Mouse (Mus musculus): ENCODE measurements around the gene Tmcc2. TPM values are rescaled to one million over a fixed set of nuclear protein-coding genes. Genes with fewer than 3 reads are reported as not detected.
"Not testable (repeated sequence)": the region's sequence is repeated elsewhere in the genome, so short reads cannot be mapped to it uniquely, and the experiment has no call there.

Gene Tmcc2
- total RNA-seq, 2 experiments from 2014 or later, result 250 to 270 TPM

GRCm38 (mm10) chr1:132371298-132372081, 19.6 kb downstream of the Tmcc2 start:
- DNase-seq (ENCODE audit: low spot score in 2 of 2), result no peak

DNA sequence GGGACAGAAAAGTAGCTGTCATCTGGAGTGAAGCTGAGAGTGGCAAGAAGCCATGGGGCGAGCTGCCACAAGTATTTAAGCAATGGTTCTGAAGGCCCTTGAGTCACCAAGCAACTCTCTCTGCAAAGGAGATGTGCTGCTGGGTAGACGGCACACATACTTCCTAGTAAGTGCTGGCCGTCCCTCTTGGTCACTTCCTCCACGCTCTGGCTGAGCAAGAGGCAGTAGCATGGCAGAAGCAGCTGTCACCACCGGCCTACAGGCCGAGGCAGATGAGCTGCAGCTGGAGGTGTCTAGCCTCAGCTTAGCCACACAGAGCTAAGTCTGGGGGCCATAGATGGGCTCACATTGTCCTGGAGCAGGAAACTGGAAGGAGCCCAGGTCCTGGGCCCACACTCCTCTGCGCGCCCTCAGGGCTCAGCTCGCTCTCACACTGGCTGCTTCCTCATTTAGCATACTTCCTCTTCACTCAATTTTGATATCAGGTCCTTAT, 20.4 kb downstream of the Tmcc2 start:
- no peak for DNase-seq (ENCODE audit: low spot score in 2 of 2)

DNA sequence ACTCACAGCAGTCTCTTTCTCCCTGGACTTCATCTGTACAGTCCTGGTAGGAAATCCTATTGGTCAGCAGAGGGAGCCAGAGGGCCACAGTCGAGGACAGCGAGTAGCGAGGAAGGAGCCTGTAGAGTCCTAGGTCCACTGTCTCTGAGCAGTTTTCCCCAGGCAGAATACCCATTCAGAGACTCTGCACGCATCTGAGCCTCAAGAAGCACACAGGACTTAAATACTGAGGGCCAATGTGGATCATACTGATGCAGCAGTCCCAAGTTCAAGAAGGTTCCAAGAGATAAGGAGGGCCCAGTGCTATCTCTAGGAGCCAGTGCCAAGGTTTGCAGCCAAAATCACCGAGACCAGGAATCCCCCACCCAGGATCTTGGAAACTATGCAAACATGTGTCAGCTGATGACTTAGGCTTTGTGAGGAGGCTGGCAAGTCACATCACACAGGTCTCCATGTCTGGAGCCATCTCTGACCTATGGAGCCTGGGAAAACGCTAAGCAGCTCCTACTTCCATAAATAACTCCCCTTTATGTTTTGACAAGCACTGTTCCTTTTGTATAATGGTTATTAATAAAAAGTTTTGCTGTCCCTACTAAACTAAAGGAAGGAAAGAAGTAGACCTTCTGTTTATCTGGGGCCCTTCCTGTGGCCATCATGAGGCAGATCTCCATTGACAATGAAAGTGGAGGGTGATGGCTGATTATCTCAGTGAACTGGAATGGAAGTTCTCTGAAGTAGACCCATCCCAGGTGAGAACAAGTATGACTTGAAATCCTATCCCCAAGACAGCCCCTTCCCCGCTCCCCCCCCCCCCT, 23.2 kb downstream of the Tmcc2 start:
- DNase-seq (ENCODE audit: low spot score in 2 of 2), result peak; percentile 73 to 93

DNA sequence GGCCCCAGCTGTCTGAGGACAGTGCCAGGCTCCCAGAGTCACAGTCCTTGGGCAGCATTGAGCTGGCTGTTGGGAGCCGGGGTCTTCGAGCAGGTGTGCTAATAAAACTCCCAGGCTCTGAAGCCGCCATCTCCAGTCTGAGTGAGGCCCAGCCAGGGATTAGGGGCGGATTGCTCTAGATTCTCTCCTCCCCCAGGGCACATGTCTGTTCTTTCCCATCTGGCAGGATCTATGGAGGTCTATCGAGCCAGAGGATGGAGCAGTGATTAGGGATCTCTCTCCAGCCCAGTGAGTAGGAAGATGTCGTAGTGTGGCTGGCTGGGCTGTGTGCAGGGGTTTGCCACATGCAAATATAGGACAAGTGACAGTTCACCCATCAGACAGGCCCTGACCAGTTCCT, 24.1 kb downstream of the Tmcc2 start:
- no peak for DNase-seq (ENCODE audit: low spot score in 2 of 2)

DNA sequence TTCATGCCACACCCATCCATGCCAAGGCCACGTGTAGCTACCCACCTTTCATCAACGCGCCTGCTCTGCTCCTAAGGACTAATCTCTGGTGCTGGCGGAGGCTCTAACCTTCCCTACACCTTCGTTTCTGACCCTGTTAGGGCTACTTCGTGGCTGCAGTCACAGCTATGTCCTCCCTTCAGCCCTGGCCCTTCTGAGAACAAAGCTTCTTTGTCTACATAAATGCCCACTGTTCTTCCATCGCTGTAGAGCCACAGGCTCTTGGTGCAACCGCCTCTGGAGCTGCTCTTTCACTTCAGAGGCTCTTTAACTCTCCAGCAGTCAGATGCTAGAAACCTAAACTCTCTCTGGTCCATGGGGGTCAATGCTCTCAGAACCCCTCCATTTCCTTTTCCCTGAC, 24.8 kb downstream of the Tmcc2 start:
- no peak for DNase-seq (ENCODE audit: low spot score in 2 of 2)

- DNase-seq (ENCODE audit: low spot score in 2 of 2), result no peak
These were observed 25.4 kb downstream of the Tmcc2 start for GRCm38 (mm10) chr1:132365645-132366044.

GRCm38 (mm10) chr1:132364896-132365557, 26.1 kb downstream of the Tmcc2 start:
- no peak for DNase-seq (ENCODE audit: low spot score in 2 of 2)

GRCm38 (mm10) chr1:132364388-132364787, 26.7 kb downstream of the Tmcc2 start:
- peak; percentile 61 to 74 for DNase-seq (ENCODE audit: low spot score in 2 of 2)

GRCm38 (mm10) chr1:132361959-132362358, 29.1 kb downstream of the Tmcc2 start:
- DNase-seq (ENCODE audit: low spot score in 2 of 2), result no peak

DNA sequence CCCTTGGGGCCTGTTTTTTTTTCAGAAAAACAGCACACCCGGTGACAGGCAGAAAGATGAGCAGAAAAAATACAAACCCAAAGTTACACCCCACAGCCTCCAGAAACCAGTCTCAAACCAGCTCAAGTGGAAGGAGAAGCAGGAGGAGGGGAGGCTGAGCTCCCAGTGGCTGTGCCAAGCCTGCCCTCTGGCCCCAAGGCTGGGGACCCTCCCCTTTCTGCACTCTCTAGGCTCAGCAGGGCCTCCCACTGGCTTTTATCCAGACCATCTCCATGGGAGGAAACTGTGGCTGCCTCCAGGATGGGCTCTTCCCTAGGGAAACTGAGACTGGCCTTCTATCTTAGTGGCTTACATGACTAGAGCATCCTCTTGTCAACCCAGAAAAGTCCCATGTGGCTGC, 34.2 kb downstream of the Tmcc2 start:
- no peak for DNase-seq (ENCODE audit: low spot score in 2 of 2)

GRCm38 (mm10) chr1:132355841-132356242, 35.2 kb downstream of the Tmcc2 start:
- peak; percentile 79 to 92 for DNase-seq (ENCODE audit: low spot score in 2 of 2)

DNA sequence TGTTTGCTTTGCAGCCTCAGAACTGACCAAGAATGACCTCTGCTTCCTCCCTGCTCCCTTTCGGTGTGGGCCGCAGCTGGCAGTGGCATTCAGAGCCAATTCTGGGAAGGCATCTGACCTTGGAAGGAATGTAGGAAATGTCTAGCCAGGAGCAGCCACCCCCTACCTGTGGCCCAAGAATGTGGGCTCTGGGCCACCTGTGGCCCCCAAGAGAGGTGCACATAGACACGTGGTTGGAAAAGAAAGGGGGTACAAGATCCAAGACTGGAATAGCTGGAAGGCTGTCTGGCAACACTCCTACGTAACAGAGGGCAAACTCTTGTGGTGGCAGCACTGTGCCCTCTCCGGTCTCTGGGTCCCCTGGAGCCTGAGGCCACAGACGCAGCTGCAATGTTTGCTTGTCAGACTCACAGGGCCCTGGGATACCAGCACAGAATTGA, 35.9 kb downstream of the Tmcc2 start:
- no peak for DNase-seq (ENCODE audit: low spot score in 2 of 2)

GRCm38 (mm10) chr1:132354234-132354633, 36.8 kb downstream of the Tmcc2 start:
- no peak for DNase-seq (ENCODE audit: low spot score in 2 of 2)

- no peak for DNase-seq (ENCODE audit: low spot score in 2 of 2)
These were observed 37.7 kb downstream of the Tmcc2 start for GRCm38 (mm10) chr1:132353389-132353788.

- DNase-seq (ENCODE audit: low spot score in 2 of 2), result no peak
These were observed 40.0 kb downstream of the Tmcc2 start for GRCm38 (mm10) chr1:132351058-132351457.

DNA sequence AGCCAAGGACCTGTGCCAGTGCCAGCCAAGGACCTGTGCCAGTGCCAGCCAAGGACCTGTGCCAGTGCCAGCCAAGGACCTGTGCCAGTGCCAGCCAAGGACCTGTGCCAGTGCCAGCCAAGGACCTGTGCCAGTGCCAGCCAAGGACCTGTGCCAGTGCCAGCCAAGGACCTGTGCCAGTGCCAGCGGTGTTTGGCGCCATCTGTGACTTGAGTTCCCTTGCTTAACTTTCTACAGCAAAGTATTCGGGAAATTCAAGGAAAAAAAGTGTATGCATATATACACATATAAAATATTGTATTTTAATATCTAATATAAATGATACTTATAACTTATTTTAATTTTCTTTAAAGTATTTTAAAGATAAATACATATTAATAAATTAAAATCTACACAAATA, 41.5 kb downstream of the Tmcc2 start:
- DNase-seq (ENCODE audit: low spot score in 2 of 2), result not testable (repeated sequence)

GRCm38 (mm10) chr1:132349049-132349448, 42.0 kb downstream of the Tmcc2 start:
- not testable (repeated sequence) for DNase-seq (ENCODE audit: low spot score in 2 of 2)

GRCm38 (mm10) chr1:132348401-132348800, 42.7 kb downstream of the Tmcc2 start:
- no peak for DNase-seq (ENCODE audit: low spot score in 2 of 2)

DNA sequence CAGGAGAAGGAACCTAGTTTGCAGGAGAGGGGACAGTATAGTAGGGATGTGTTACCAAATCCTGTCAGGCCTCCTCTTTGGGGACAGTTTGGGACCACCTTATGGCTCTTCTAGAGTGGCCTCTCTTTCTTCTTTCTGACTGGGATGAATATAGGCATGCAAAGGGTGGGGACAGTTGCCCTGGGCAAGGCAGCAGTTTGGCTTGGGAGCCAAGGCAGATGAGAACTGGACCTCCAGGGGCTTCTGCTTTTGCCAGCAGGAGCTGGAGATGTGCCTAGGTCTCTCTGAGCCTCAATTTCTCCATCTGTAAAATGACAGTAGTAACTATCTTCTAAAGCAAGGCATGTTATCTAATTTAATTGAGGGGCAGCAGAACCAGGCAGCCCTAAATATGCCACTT, 44.1 kb downstream of the Tmcc2 start:
- DNase-seq (ENCODE audit: low spot score in 2 of 2), result no peak

DNA sequence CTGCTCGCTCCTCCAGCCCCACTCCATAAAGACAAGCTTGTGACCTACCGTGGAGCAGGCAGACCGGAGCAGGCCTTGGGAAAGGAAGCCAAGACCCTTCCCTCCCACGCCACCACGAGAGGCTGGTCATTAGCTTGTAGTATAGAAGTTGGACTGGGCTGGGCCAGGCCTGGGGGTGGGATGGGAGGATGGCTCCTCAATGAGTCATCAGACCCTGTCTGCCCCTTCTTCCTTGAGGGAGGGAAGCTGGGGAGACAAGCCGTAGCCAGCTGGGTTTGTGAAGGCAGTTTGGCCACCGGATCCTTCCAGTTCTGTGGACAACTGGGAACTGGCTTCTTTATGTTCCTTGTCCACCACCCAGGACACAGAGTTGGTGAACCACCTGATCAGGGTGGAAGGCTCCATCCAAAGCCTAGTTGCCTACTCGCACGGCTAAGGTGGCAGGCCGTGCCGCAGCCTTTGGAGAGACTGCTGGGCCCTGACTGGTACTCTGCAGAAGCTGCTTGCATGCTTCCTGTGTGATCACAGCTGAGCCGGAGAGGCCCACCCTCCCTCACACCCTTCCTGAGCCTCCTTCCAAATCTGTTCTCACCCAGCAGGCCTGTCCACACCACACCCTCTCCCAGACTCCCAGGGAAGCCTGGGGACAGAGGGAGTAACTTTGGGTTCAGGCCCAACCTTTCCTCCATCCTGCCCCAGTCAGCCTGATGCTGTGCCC, 44.8 kb downstream of the Tmcc2 start:
- DNase-seq (ENCODE audit: low spot score in 2 of 2), result no peak

DNA sequence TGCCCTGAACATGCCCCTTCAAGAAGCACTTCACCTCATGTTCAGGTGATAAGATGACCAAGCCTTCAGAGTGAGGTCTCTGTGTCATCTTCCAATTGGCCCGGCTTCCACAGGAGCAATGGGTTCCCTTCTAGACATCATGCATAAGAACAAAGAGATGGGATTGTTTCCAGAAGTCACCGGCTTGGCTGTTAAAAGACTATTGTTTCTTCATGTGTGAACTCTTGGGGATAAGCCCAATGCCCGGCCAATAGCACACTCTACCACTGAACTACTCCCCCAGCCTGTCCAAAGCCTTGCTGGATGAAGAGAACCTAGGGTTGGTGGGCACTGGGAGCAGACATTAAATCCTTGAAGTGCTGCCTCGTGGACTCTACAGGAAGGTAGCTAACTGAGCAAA, 45.6 kb downstream of the Tmcc2 start:
- no peak for DNase-seq (ENCODE audit: low spot score in 2 of 2)

All from layer of hippocampus, adult 18-20 months (tissue).